Mouse (Mus musculus) spleen, adult 12 weeks (tissue): ENCODE results near the gene Ahcyl2.
A peak's percentile ranks its signal among the peaks of the same experiment; 100 is the strongest.

Experiments
- DNase-seq: peaks from one replicate; pipeline ENCODE4 v3.0.0; 2022; ENCODE audit warnings: low spot score

Ahcyl2 gene

GRCm38 (mm10) chr6:29914136-29914535 lies 146.3 kb downstream of the Ahcyl2 start:
- DNase-seq = no peak

GRCm38 (mm10) chr6:29915836-29916235 lies 148.0 kb downstream of the Ahcyl2 start:
- no peak for DNase-seq

GRCm38 (mm10) chr6:29916530-29917382 lies 148.9 kb downstream of the Ahcyl2 start, which contains the start of gene Strip2:
Gene Strip2, plus strand, starts transcription at chr6:29917012.
- DNase-seq = peak; percentile 89

GRCm38 (mm10) chr6:29917383-29917720 lies 149.5 kb downstream of the Ahcyl2 start:
- no peak for DNase-seq

- DNase-seq = no peak
Observed at GRCm38 (mm10) chr6:29917947-29918346, 150.1 kb downstream of the Ahcyl2 start.

- DNase-seq = no peak
Observed at GRCm38 (mm10) chr6:29923501-29923900, 155.7 kb downstream of the Ahcyl2 start.

GRCm38 (mm10) chr6:29925594-29926219 lies 157.9 kb downstream of the Ahcyl2 start:
- no peak for DNase-seq

GRCm38 (mm10) chr6:29930087-29930486 lies 162.3 kb downstream of the Ahcyl2 start:
- DNase-seq = no peak

GRCm38 (mm10) chr6:29930665-29931064 lies 162.9 kb downstream of the Ahcyl2 start:
- no peak for DNase-seq

- no peak for DNase-seq
Observed at GRCm38 (mm10) chr6:29931181-29931580, 163.4 kb downstream of the Ahcyl2 start.

GRCm38 (mm10) chr6:29935741-29936140 lies 167.9 kb downstream of the Ahcyl2 start:
- DNase-seq = no peak

GRCm38 (mm10) chr6:29940428-29940827 lies 172.6 kb downstream of the Ahcyl2 start:
- DNase-seq = no peak

GRCm38 (mm10) chr6:29941036-29941435 lies 173.2 kb downstream of the Ahcyl2 start:
- DNase-seq = no peak

GRCm38 (mm10) chr6:29944465-29944864 lies 176.7 kb downstream of the Ahcyl2 start:
- no peak for DNase-seq

- DNase-seq = no peak
Observed at GRCm38 (mm10) chr6:29946568-29946967, 178.8 kb downstream of the Ahcyl2 start.

- no peak for DNase-seq
Observed at GRCm38 (mm10) chr6:29947823-29948222, 180.0 kb downstream of the Ahcyl2 start.

- DNase-seq = no peak
Observed at GRCm38 (mm10) chr6:29956749-29957148, 188.9 kb downstream of the Ahcyl2 start.

GRCm38 (mm10) chr6:29958669-29959068 lies 190.9 kb downstream of the Ahcyl2 start:
- DNase-seq = no peak

- no peak for DNase-seq
Observed at GRCm38 (mm10) chr6:29961081-29961480, 193.3 kb downstream of the Ahcyl2 start.
